Comparison of ENCODE assay signal across 8 mouse cellular contexts in the genomic region with DNA sequence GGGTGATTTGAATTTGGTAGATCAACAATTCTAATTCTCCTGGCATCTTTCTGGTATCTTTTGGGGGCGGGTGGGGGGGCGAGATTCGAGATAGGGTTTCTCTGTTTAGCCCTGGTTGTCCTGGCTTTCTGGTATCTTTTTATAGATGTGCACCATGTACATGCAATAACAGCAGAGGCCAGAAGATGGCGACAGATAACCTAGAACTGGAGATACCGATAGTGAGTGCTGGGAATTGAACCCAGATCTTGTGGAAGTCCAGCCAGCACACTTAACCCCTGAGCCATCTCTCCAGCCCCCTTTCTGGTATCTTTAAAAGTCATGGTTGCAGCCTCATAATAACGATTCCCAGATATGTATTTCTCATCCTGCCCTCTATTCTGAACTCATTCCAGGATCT. TPM values are rescaled to one million over a fixed set of nuclear protein-coding genes. Genes with fewer than 3 reads are reported as not detected.
A peak's percentile ranks its signal among the peaks of the same experiment; 100 is the strongest.
DNase-seq lines count a peak whose midpoint lies in the region; ATAC-seq lines count a peak whose summit lies in the region.

No protein-coding gene starts in this region.

- ATAC-seq in frontal cortex, adult (ENCODE audit: low TSS enrichment) = no peak
- ATAC-seq in common myeloid progenitor, adult 5-6 weeks (replicated peaks; ENCODE audit: low read depth, poor library complexity, severe bottlenecking) = peak; percentile 64

- DNase-seq in frontal cortex, postnatal 36 days (ENCODE audit: low spot score in 2 of 2) = peak; percentile 6 to 10
- peak; percentile 4 to 6 for DNase-seq in right cerebral cortex, adult 2 months (ENCODE audit: low spot score in 2 of 2)
- DNase-seq in right cerebral cortex, postnatal 36 days (ENCODE audit: low spot score in 2 of 2) = no peak
- DNase-seq in kidney, postnatal 14 days = peak; percentile 33
- peak; percentile 52 to 65 for DNase-seq in natural killer cell, adult 2 months (ENCODE audit: low spot score in 2 of 2)
- no peak for DNase-seq in frontal cortex, postnatal 14 days (ENCODE audit: low spot score in 2 of 2)

RNA-seq across cellular contexts. Expression of a gene that starts 18.0 kb away (rescaled TPM):
- not detected in 2 replicates for total RNA-seq in common myeloid progenitor, adult 5-6 weeks (2017)

RNA-seq across cellular contexts. Expression of a gene that starts 18.0 kb away (rescaled TPM):
- 37.7 and 48.6 TPM in 2 replicates for total RNA-seq in common myeloid progenitor, adult 5-6 weeks (2017)

RNA-seq across cellular contexts. Expression of a gene that starts 34.8 kb away (rescaled TPM):
- total RNA-seq in common myeloid progenitor, adult 5-6 weeks (2017) = 55.3 and 62.4 TPM in 2 replicates

Comparison
In these comparisons a context has a peak if more than half of its experiments do, and no peak if none do; other contexts are left out.
1. DNase-seq: peak in frontal cortex, postnatal 36 days (2 of 2), right cerebral cortex, adult 2 months (2 of 2), kidney, postnatal 14 days (single experiment) and natural killer cell, adult 2 months (2 of 2); none in right cerebral cortex, postnatal 36 days (0 of 2) and frontal cortex, postnatal 14 days (0 of 2).